Mouse (Mus musculus) lung, postnatal 36 days (tissue): Measurements from ENCODE around the gene Grm4.

Source experiments
- DNase-seq: peaks from one replicate; pipeline ENCODE4 v3.0.0; 2022; ENCODE audit warnings: mixed read lengths

Gene Grm4

GRCm38 (mm10) chr17:27549234-27549633 is 28.0 kb upstream of the Grm4 start:
- no peak for DNase-seq

GRCm38 (mm10) chr17:27547253-27547868 is 26.2 kb upstream of the Grm4 start:
- no peak for DNase-seq

- no peak for DNase-seq
Observed at GRCm38 (mm10) chr17:27546574-27547085, 25.4 kb upstream of the Grm4 start.

DNA sequence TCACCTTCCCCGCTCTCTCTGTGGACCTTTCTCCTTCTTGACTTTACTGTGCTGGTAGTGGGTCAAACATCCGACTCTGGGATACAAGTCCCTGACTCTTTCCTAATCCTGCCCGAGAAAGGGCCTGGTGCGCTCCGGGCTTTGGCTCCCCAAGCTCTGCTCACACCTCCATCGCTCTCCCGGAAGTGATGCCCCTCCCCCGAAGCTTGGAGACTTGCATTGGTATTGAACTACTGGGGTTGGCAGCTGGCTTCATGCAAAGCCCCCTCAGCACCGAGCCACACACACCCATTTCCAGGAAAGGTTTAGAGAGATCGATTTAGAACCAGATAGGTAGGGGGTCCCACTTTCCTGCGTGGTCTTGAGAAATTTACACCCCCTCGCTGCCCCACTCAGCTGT is 24.8 kb upstream of the Grm4 start:
- no peak for DNase-seq

- DNase-seq = no peak
Observed at GRCm38 (mm10) chr17:27544551-27544950, 23.3 kb upstream of the Grm4 start.

- DNase-seq = no peak
Observed at GRCm38 (mm10) chr17:27541984-27542383, 20.8 kb upstream of the Grm4 start.

DNA sequence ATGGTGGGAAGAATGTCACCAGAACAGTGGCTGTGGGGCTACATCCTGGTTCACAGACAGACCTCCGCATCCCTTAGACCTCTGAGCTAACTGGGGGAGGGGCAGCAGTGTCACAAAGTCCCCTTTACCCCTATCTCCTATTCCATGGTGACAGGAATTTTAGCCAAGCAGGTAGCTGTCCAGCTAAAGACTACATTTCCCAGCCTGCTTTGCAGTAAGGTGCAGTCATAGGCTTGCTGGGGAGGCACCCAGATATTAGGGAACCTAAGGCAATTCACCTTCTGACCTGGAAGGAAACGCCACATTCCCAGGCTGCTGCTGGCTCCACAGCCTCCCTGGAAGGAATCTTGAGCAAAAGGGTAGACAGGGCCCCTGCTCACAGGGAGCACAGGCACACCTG is 20.1 kb upstream of the Grm4 start:
- no peak for DNase-seq

GRCm38 (mm10) chr17:27534718-27535117 is 13.5 kb upstream of the Grm4 start:
- DNase-seq = peak; percentile 91

GRCm38 (mm10) chr17:27533354-27533753 is 12.2 kb upstream of the Grm4 start:
- no peak for DNase-seq

- DNase-seq = no peak
Observed at GRCm38 (mm10) chr17:27532095-27532494, 10.9 kb upstream of the Grm4 start.

DNA sequence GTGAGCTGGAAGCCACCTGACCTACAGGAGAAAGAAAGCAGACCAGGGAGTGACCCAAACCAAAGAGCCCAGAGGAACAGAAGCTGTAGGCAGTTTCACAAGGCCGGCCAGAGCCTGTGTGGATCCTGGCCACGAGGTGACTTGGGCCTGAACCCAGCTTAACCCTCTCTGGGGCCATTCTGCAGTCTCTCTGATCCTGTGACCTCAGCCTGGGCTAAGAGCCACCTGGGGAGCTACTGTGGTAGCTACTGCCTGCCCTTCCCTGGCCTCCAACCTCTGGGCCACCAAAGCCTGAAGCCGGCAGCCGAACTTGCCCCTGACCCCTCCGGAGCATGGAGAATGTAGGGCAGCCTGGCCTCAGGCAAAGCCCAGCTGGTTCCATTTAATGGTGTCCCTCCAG is 7.6 kb upstream of the Grm4 start:
- DNase-seq = no peak

DNA sequence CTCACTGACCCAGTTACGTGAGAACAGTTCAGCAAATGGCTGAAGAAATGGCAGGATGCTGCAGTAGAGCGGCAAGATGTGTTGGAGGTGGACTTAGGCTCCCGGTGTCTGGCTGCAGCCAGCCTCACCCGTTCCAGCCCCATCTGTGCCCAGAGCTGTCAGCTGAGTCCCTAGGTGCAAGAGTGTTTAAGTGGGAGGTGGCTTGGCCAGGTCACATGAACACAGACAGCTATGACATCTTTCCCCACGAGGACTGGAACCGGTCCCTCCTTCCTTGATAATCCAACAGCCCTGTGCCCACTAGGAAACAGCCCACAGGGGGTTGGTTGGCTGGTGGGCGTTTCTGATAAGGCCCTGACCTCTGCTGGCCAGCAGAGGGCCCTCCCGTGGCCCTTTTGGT is 6.8 kb upstream of the Grm4 start:
- no peak for DNase-seq

DNA sequence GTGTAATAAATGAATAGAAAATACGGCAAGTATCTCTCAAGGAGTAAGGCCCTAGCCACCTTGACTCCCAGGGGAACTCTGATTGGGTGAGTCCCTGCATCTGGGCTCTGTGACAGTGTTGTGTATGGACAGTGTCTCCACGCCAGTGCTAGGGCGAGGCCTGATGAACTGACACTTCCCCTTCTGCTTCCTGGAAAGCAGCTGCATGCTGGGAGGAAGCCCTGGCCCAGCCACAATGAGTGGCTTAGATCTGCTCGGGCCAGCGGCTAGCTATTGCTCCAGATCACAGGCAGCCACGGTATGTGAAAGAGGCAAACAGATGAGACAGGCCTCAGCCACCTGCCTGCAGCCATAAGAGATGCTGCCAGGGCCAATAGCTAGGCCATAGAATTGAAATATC is 6.0 kb upstream of the Grm4 start:
- no peak for DNase-seq

- no peak for DNase-seq
Observed at GRCm38 (mm10) chr17:27523121-27523520, 1.9 kb upstream of the Grm4 start.

GRCm38 (mm10) chr17:27520557-27520956 is 646 bp downstream of the Grm4 start:
- DNase-seq = peak; percentile 39

GRCm38 (mm10) chr17:27518700-27519595 is 2.3 kb downstream of the Grm4 start:
- no peak for DNase-seq

DNA sequence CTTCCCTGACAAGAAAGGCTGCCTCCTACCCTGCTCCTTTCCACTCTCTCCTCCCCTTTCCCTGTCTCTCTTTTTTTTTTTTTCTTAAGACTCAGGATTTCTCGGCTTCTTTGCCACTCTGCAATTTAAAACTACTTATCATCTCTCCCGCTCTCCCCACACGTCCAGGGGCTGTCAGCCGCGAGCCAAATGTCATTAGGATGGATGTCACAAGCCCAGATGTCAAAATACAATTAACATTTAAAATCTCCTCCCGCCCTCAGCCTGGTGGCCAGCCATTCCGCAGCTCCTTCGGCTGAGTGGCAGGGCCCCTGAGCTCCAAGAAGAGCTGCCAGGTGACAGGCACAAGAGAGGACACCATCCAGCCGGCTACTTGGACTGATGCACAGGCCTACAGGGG is 2.9 kb downstream of the Grm4 start:
- no peak for DNase-seq

DNA sequence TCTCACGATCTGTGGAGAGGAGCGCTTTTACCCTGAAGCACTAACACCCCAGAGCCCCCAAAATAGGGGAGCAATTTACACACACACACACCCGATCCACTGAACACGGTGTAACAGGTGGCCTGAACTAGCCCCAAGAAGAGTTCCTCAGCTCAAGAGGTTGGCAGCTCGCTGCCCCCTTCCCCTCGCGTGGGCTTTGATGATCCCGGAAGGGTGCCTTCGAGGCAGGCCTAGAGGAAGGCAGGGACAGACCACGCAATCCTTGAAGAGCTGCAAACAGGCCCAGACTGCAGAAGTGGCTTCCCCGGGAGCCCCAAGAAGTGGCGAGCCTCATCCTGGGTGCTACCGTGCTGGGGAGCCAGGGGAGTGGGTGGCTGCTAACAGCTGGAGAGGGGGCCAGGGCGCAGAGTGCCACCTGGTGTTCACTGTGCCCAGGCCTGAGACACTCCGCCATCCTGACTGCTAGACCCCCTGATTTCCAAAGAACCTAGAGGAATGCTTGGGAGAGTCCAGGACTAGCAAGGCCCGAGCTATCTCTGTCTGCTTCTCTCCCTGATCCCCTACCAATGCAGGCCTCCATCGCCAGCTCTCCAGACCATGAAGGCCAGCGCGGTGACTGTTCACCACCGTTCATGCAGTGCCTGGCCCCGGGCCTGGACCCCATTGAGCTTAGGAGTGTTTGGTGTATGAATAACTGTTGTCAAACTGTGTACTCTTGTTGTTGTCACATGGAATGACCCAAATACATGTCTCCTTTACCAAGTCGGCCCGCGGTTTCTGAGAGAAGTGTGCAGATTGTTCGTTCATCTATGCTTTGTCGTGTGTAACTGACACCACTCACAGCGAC is 7.1 kb downstream of the Grm4 start:
- no peak for DNase-seq

DNA sequence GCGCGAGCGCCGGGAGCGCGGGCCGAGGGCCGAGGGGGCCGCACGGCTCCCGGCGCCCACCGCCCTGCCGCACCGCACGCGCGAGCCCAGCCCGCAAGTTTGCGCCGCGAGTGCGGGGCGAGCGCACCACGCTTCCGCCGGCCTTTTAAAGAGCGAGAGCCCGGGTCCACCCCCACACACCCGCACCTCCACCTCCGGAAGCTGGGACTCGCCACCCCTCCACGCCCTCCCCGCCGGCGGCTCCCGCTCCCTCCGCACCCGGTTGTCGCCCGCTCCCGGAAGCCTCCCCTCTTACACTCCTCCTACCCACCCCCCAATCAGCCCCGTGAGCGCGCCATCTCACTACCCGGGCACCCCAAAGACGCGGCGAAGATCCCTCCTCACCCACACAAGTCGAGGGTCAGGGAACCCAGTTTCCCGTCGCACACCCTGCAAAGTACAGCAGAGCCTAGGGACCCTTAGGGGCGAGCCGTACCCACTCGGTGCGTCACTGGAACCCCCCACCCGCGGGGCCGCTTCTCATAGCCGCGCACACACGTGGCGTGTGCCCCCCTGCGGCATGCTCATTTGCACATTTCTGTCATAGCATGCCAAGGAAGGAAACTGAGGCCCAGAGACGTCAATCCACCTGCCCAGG is 7.8 kb downstream of the Grm4 start:
- DNase-seq = no peak

GRCm38 (mm10) chr17:27512619-27513161 is 8.5 kb downstream of the Grm4 start:
- DNase-seq = no peak

- no peak for DNase-seq
Observed at GRCm38 (mm10) chr17:27511865-27512618, 9.2 kb downstream of the Grm4 start.
